Mouse (Mus musculus): Measurements from ENCODE around the gene Trpv2.

Gene Trpv2

GRCm38 (mm10) chr11:62604123-62604706 lies 29.9 kb downstream of the Trpv2 start:
- no peak for DNase-seq

GRCm38 (mm10) chr11:62604886-62605618 lies 30.8 kb downstream of the Trpv2 start:
- no peak for DNase-seq

DNA sequence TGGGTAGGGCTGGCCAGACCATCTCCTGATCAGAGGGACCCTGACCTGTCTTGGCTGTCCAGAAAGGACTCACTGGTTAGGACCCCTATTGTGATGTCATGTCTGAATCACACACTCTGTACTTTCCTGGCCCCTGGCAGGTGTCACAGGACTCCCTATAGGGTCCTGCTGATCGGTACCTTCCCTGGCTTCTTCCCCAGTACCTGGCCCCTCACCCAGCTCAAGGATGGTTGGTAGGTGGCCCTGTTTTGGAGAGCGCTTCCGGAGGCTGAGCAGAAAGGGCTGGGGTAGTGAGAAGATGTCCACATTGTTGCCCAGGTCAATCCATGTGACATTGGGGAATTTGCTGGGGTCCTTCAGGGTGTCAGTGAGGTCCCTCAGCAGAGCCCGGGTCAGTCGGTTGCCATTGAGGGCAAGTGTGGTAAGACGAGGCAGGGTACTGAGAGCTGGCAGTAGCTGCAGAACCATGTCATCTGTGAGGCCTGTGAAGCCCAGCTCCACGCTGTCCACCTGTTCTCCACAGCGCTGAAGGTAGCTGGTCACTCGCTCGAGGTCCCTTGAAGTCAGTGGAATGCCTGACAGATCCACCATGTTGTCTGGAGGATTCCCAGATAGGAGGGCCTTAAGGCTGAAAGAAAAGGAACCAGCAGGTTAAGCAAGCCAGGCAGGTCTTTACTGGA lies 31.5 kb downstream of the Trpv2 start:
- DNase-seq = no peak

DNA sequence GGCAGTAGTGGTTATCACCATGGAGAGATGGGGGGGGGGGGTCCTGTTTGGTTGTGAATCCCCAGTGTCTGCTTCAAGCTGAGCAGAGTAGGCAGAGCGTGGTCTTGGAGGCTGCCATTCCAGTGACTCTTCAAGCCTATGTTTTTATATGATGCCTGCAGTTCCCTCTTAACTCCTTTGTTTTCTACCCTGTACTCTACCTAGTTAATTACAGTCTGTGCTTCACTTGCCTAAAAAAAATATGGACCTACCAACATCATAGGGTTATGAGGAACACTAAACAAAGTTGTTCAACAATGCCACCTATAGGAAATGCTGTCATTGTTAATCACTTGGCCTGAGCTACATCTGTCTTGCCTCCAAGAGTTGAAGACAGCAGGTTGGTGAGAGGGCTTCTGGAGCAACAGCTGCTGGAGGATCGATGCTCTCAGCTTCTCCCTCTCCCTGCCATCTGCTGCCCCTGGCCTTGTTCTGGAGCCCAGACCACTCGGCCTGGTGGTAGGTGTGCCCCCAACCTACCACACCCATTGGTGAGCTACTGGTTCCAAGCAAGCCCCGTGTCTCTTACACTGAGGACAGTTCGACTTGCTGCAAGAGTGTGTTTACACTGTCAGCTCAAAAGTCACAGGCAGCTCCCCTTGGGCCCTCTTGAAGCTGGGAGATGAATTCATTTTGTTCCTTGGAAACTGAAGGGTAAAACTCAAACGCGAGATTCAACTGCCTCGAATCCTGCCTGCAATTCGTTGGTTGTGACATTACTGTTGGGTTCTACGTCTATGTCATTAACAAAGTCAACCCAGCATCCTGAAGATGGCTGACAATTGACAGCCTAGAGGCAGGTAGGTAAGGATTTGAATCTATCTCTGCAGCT lies 32.2 kb downstream of the Trpv2 start:
- no peak for DNase-seq

DNA sequence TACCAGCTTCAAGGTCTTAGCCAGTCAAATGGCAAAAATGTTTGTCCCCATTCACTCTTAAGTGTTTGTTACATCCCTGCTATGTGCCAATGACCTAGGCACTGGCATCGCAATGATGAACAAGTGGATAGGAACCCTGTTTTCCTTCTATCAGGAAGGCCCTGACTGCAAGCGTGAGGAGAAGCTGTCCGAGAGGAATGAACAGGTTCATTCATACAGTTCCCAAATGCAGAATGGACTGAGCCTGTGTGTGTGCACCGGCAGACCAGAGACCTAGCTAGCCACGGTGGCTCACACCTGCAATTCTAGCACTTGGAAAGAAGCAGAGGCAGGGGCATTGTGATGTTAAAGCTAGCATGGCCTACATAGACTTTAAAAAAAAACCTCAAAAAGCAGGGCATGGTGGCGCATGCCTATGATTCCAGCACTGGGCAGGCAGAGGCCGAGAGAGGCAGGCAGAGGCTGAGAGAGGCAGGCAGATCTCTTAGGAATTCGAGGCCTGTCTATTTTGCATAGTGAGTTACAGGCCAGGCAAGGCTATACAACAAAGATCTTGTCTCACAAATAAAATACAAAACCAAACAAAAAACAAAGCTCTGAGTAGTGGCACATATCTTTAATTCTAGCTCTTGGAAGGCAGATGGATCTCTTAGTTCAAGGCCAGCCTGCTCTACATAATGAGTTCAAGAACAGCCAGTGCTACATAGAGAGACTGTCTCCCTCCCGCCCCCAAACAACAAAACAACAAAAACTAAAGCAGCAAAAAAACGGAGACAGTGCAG lies 33.1 kb downstream of the Trpv2 start:
- no peak for DNase-seq

- no peak for DNase-seq
These were observed 33.6 kb downstream of the Trpv2 start for GRCm38 (mm10) chr11:62607952-62608201.

GRCm38 (mm10) chr11:62608826-62609675 lies 34.8 kb downstream of the Trpv2 start:
- no peak for DNase-seq

- no peak for DNase-seq
These were observed 36.0 kb downstream of the Trpv2 start for GRCm38 (mm10) chr11:62610304-62610703.

DNA sequence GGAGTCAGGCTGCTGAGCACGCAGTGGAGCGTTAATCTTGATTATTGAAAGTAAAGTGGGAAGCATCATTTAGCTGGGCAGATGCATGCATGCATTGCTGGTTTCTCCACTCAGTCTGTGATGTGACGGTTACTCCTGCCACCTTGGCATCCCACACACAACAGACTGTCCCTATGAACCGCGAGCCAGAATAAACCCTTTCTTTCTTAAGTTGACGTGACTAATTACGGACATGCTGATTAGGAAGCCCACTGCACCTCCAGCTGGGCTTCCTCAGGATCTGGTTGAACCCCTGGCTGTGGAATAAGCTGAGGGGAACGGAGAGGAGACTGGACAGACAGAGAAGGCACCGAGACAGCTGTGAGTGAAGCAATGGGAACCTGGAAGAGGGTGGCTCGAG lies 38.3 kb downstream of the Trpv2 start:
- no peak for DNase-seq

GRCm38 (mm10) chr11:62613657-62614365 lies 39.5 kb downstream of the Trpv2 start:
- DNase-seq = peak; percentile 93

DNA sequence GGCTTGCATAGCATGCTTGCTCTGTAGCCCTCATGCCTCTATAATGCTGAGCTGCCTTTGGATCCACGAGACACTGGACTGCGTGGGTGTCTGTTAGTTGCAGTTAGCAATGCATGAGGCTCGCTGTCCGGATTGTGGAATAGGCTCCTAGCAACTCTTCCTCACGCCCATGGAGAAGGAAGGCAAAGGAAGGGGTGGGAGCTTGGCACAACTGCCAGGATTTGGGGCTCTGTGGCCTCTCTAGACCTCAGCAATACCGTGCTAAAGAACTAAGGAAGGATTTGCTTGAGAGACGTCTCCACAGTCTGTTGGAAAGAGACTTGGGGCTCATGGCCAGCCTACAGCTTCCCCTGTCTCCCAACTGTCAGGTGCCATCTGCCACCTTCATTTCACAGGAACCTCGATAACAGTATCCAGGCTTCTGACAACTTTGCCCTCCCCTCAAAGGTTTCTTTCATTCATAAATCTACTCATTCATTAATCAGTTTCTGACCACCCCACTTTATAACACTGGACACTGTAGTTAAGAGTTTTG lies 40.7 kb downstream of the Trpv2 start:
- DNase-seq = no peak

- no peak for DNase-seq
These were observed 41.2 kb downstream of the Trpv2 start for GRCm38 (mm10) chr11:62615456-62615855.

DNA sequence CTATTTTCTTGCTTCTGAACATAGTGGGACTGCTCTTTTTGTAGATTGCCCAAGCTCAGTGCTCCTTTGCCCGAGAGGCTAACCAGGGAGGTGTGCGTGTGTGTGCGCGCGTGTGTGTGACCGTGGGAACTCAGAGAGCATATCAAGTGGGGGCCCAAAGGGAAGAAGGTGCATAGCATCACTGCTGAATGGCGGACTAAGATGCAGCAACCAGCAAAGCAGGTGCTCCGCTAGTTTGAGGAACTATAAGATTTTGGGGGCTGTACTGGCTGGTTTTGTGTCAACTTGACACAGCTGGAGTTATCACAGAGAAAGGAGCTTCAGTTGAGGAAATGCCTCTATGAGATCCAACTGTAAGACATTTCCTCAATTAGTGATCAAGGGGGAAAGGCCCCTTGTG lies 46.8 kb downstream of the Trpv2 start:
- no peak for DNase-seq

- no peak for DNase-seq
These were observed 47.4 kb downstream of the Trpv2 start for GRCm38 (mm10) chr11:62621586-62622283.

GRCm38 (mm10) chr11:62622850-62623249 lies 48.6 kb downstream of the Trpv2 start:
- no peak for DNase-seq

DNA sequence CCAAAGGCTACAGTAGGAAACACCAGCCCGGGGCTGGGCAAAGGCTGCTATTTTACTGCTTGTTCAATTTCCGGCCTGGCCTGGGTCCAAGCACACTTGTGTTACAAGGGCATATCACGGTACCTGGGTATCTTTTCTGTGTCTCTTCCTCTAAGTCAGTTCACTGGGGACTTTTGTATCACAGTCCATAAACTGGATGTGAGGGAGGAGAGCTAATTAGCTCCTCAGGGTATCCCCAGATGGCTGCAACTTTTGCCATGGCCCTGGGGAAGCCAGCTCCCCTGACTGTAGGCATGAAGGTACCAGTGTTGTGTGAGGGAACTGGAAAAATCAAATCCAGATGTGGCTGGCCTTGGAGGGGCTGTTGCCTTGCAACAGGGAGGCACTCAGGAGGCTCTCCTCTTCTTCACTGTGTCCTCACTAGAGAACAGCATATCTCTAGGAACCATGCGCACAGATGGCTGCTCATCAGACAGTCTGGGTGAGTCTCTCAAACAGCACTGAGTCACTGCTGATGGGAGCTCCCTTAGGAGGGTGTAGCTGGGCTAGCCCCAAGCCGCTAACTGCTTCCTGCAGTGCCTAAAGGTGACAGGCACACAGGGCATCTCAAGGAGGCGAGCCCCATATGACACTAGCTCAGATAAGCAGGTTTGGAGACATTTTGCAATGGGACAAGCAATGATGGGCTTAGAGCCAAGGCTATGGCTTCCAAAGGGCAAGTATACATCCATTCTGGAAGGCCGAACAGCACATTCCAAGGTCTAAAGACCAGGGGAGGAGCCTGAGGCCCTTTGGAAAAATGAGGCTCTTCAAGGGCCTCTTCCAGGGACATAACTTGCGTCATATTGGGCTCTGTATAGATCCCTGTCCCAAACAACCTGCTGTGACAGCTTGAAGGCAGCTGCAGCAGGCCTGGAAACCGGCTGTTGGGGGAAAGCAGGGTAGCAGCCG lies 50.3 kb downstream of the Trpv2 start:
- no peak for DNase-seq

GRCm38 (mm10) chr11:62629352-62630224 lies 55.3 kb downstream of the Trpv2 start:
- no peak for DNase-seq

Data from cerebellum, postnatal 36 days (tissue).